Mouse (Mus musculus): ENCODE measurements around the gene E330017A01Rik. TPM values are rescaled to one million over a fixed set of nuclear protein-coding genes. Genes with fewer than 3 reads are reported as not detected.

Gene E330017A01Rik
- total RNA-seq, 2 experiments from 2014 or later, result not detected

DNA sequence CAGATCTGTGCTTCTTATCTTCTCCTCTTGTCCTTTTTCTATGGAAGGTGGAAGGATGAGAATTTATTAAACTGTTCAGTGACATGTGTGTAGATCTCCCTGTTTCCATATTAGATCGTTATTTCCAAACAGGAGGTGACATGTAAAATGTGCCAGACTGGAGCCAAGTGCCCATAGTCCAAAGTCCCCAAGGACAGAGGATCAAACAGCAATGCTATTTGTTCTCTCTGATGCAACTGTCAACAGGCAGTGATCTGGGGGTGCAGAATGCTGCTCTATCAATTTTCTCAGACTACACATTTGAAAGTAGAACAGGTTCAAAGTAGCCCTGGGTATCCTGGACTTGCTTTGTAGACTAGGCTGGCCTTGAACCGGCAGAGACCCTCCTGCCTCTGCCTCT is 25.3 kb upstream of the E330017A01Rik start:
- DNase-seq (ENCODE audit: extremely low spot score in 1 of 2, low spot score in 1 of 2), result no peak

DNA sequence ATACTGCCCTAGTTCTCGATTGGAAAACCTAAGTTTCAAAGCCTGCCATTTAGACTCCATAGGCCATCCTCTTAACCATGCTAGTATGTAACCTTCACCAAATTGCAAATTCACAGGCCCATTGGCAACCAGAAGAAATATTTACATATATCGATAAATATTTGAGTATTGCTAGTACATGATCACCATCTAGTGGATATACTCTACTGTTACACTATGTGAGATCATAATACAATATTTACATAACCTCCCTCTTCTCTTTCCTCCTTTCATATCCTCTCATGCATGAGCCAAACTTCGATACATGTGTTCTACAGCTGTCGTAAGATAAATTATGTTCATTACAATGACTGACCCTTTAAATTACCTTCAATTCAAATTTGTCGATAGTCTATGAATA is 24.5 kb upstream of the E330017A01Rik start:
- no peak for DNase-seq (ENCODE audit: extremely low spot score in 1 of 2, low spot score in 1 of 2)

DNA sequence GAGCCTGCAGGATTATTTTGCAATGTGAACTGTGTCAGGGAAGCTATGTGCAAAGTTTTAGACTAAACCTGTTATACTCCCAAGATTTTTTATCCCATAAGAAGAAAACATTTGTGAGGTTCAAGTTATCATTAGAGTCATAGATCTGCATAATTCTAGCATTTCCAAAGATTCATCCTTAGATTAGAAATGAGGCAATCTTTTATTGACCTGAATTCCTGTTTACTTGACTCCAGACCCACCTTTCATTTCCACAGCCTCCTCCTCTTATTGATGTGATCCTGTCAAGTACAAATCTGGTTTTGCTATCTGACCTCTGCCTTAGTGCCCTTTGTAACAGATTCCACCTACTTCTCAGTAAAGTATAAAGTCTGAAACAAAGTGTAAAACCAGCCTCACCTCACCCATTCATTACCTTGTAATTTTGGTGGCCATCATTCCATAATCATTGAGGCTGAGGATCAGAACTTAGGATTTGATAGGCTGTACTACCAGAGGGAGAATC is 23.8 kb upstream of the E330017A01Rik start:
- no peak for DNase-seq (ENCODE audit: extremely low spot score in 1 of 2, low spot score in 1 of 2)

DNA sequence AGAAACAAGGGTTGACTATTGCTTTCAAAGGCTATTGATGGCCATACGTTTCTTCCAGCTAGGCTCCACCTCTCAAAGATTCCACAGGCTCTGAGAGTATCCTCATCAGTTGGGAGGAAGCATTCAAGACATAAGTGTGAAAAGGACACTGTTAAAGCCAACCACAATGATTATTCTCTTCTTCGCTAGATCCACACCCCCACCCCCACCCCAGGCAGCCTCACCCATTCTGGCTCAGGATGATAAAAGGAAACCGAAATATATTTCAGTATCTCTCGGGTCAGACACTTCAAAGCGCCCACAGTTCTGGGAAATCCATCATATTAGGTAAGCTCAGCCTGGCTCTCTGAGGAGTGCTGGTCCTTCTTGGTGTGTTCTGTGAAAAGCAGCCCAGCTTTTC is 23.3 kb upstream of the E330017A01Rik start:
- DNase-seq (ENCODE audit: extremely low spot score in 1 of 2, low spot score in 1 of 2), result no peak

DNA sequence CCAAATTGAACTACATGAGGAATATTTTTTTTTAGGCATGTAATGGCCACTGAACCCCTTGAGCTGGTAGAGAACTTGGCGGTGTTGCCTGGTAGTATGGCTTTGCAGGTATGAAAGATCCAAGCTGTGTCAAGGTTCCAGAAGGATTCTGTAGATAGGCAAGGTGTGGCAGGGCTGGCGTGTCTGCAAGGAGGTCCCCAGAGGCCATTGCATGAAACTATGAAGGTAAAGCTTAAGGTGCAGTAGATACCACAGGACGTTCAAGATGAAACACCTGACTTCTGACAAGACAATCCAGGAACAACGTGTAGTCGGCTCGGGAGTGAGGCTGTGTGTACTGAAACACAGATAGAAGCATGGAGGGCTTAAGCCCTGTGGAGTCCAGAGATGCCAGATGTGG is 20.1 kb upstream of the E330017A01Rik start:
- no peak for DNase-seq (ENCODE audit: extremely low spot score in 1 of 2, low spot score in 1 of 2)

DNA sequence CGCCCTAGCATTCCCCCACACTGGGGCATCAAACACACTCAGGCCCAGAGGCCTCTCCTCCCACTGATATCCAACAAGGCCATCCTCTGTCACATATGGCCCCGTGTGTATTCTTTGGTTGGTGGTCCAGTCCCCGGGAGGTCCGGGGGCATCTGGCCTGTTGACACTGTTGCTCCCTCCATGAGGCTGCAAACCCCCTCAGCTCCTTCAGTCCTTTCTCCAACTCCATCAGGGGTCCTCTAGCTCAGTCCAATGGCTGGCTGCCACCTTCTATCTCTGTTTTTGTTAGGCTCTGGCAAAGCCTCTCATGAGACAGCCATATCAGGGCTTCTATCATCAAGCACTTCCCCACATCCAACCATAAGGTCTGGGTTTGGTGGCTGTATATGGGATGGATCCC is 18.0 kb upstream of the E330017A01Rik start:
- DNase-seq (ENCODE audit: extremely low spot score in 1 of 2, low spot score in 1 of 2), result no peak

DNA sequence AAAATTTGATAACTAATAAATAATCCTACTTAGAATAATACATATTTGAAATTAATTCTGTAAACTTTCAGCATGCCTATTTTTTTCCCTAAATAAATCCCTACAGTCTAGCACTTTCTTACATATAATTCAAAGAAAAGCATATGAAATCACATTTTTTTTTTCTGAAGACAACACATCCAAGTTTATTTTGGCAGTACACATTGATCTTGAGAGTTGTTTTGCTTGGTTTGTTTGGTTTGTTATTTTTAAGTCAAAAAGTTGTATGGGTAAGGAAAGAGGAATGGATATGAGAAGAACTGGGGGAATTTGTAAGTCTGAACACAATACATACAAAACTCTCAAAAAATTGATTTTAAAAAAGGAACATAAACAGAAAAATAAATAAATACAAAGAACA is 17.2 kb upstream of the E330017A01Rik start:
- no peak for DNase-seq (ENCODE audit: extremely low spot score in 1 of 2, low spot score in 1 of 2)

DNA sequence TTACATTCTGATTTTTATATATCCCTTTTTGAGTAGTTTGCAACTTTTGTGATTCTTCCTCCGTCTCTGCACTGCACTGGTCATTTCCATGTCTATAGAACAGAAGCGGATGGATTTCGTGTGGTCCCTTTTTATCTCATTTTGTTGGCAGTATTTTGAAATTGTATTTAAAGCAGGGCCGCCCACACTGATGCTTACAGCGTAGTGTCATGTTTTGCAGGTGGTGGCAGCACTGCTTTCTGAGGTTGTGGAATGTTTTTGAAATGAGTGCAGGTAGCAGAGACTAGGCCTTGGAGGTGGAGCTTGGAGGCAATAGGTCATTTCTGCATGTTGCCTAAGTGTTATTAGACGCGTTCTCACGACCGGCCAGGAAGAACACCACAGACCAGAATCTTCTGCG is 11.4 kb upstream of the E330017A01Rik start:
- DNase-seq (ENCODE audit: extremely low spot score in 1 of 2, low spot score in 1 of 2), result no peak

DNA sequence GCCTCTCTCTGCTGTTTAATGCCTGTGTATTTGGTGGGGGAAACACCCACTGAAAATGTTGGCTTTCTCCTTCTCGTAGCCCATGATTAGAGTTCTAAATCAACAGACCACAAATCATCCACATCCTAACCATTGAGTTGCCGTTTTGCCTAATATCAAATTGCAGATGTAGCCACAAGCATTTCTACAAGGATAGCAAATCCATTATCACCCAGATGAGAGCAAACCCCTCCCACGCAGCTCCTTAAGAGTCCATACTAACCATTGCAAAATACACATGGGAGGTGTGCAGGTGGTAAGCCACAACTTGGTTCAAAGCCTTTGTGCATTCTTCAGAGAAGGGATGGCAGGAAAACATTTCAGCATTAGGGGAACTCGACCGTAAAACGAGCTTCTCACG is 523 bp downstream of the E330017A01Rik start:
- DNase-seq (ENCODE audit: extremely low spot score in 1 of 2, low spot score in 1 of 2), result no peak

DNA sequence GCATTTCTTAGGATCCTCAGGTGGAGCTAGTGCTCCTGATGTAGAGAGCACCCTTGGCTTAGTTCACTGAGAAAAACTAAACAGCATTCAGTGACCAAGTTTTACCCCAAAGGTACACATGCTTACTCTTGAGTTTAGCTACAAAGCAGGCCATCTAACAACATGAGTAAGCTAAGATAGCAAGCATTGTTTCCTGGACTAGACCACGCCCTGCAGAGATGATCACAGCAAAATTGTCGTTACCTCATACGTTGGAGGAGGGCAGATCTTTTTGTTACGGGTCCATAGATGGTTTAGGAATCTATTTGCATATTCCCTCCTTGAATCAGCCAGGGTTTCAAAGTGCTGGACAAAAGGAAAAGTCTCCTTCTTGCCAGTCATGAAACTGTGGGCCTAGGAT is 1.1 kb downstream of the E330017A01Rik start:
- no peak for DNase-seq (ENCODE audit: extremely low spot score in 1 of 2, low spot score in 1 of 2)

DNA sequence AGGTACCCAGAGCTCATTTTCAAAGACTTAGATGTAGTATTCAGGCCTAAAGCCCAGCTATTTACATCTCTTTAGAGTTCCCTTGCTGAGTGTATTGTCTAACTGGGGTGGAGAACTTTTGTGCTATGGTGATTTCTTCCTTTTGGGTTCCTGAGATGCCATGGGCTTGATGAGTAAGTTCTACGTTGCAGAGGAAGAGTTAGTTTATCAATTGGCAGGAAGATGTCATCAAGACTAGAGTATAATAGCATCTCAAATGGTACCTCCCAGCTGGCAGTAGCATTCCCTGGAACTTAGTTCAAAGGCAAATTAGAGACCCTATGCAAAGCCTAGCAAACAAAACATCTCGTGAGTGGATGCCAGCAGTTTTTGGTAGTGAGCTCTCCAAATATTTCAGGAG is 2.7 kb downstream of the E330017A01Rik start:
- DNase-seq (ENCODE audit: extremely low spot score in 1 of 2, low spot score in 1 of 2), result no peak

DNA sequence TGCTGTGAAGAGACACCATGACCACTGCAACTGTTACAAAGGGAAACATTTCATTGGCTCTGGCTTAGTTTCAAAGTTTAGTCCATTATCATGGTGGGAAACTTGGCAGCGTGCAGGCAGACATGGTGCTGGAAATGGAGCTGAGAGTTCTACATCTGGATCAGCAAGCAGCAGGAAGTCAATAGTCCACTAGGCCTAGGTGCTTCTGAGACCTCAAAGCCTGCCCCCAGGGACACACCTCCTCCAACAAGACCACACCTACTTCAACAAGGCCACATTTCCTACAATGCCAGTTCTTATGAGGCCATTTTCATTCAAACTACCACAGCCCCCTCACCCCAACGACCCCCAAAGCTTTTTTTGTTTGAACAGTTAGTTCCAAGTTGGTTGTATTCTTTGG is 8.8 kb downstream of the E330017A01Rik start:
- DNase-seq (ENCODE audit: extremely low spot score in 1 of 2, low spot score in 1 of 2), result no peak

DNA sequence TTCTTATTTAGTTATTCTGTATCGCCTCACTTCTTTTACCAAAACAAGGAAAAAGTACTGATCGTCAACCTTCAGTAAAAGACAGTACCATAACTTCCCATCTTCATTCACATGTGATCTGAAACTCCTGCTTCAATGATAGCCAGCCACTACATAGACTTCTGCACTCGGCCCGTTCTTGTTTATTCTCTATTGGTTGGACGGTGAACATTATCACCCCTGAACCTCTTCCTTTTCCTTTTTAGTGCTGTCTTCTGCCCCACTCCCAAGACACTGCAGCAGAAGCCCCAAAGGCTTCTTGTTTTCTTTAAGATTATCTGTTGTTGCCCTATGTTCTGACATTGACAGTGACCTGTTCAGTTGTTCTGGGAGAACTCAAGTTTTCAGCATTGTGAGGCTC is 9.6 kb downstream of the E330017A01Rik start:
- no peak for DNase-seq (ENCODE audit: extremely low spot score in 1 of 2, low spot score in 1 of 2)

DNA sequence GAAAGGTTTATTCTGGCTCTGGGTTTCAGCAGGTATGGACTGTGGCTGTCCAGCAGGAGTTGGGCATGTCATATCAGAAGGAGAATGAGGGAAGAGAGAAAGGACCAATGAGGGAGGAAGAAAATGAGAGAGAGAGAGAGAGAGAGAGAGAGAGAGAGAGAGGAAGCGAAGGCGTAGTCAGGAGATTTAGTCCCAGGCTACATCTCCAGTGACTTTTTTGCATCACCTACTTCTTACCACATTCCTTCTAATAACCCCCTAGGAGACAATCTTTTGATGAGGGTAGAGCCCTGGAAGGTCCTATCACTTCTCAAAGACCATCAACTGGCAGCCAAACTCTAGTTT is 10.2 kb downstream of the E330017A01Rik start:
- DNase-seq (ENCODE audit: extremely low spot score in 1 of 2, low spot score in 1 of 2), result no peak

DNA sequence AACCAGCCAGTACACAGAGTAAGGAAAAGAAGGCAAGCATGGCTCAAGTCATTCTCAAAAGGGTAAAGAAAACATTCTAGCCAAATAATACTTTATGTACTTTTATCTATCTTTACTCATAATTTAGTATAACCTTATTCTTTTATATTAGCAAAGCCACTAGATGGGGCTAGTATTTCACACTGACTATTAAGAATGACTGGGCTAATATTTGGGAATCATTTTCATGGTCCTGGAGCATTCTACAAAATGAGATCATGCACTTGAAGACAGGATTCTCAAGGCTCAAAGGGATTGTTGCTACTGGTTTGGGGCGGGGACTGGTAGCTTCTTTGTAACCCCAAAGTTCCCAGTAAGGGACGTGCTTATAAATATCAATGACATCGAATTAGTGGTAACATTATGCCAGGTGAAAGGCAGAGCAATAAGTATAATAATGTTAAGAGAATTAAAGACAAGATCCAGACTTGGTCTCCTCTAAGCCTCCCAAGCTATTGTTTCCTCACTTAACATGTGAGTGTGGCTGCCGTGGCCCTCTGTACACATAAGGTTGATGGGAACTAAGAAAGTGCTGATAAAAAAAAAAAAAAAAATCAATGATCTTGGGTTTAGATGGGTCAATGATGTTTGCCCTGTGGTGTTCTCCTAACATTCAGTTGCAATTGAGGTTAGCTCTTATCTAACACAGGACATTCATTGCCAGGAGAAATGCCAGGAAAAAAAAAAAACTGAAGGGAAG is 10.8 kb downstream of the E330017A01Rik start:
- DNase-seq (ENCODE audit: extremely low spot score in 1 of 2, low spot score in 1 of 2), result no peak

DNA sequence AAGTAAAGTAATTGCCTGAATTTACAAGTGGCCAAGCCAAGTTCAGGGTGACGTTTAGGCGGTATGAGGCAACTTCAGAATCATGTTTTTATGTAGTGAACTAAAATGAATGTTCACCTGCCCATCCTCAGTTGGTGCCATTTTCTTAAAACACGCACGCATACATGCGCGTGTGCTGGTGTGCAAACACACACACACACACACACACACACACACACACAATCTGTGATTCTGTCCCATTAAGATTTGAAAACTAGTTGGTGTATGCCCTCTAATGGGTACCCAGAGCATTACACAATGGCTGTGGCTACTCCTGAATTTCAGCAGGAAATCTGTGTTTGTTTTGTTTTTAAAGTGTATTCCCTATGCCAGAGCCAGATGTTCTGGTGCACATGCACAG is 14.6 kb downstream of the E330017A01Rik start:
- DNase-seq (ENCODE audit: extremely low spot score in 1 of 2, low spot score in 1 of 2), result peak; percentile 37 to 42

DNA sequence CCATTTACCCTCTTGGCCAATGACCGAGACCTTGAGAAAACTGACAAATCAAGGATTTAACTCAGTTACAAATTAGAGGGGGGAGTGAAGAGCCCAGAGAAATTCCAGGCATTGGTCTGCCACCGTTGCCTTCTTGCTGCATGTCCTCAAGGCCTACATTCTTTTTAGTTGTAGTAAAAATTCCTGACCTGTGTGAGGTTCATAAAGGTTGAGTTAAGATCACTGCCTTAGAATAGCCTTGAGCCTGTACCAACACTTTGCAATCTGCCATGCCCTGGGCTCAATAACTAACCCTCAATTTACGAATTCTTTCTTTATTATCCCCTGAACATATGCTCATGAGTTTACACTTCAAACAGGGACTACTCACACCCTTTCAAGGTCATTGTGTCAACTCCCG is 15.4 kb downstream of the E330017A01Rik start:
- no peak for DNase-seq (ENCODE audit: extremely low spot score in 1 of 2, low spot score in 1 of 2)

DNA sequence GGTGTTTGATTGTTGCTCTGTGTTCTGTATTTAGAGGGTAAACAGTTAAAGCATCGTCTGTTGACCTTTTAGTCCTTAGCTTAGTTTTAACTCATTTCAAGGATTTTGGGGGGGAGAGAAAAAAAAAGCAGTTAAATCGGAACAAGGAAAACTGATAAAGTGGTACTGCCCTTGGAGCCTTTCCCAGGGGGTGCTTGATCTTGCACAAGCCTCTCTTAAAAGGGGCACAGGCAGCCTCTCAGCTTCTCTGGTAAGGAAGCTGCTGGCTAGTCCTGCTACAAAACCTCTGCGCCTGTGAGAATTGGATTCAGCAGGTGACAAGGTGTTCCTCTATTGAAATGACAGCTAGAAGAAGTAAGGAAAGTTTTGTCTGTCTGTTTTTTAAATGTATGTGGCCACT is 16.2 kb downstream of the E330017A01Rik start:
- DNase-seq (ENCODE audit: extremely low spot score in 1 of 2, low spot score in 1 of 2), result no peak

DNA sequence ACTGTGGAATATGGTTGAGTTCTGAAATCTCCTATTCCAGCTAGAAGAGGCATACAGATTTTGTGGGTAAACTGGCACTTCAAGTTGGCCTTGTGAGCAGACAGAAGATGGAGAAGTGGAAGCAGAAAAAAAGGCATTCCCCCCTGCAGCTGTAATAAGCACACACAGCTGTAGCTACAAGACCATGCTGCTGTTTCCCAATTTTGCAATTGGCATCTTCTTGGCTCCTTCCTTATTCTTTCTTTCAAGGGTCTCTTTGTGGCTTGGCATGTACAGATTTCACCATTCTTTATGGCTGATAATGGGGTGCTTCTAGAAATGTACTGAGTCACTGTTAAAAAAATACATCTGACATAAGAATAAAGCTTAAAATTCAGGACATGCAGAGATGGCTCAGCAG is 21.2 kb downstream of the E330017A01Rik start:
- DNase-seq (ENCODE audit: extremely low spot score in 1 of 2, low spot score in 1 of 2), result no peak

DNA sequence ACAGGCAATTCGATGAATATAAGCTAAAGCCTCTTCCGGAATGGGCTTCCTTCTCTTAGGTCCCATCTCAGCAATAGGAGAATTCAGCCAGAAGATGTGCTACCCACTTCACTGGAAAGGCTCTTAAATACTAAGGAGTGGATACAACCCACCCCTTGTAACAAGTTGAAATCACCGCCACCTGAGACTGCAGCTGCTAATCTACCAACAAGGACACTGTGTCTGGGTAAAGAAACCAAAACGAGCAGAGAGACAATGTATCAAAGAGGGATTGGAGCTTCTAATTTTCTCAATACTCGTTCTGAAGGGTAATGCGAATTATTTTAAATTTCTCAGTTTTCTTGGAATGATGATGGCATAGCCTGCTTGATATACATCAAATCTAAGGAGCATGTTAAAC is 21.7 kb downstream of the E330017A01Rik start, which contains the start of gene Gm813:
Gene Gm813 (minus strand): TSS at position 101 of the 400 bp plus-strand sequence.
- DNase-seq (ENCODE audit: extremely low spot score in 1 of 2, low spot score in 1 of 2), result no peak

DNA sequence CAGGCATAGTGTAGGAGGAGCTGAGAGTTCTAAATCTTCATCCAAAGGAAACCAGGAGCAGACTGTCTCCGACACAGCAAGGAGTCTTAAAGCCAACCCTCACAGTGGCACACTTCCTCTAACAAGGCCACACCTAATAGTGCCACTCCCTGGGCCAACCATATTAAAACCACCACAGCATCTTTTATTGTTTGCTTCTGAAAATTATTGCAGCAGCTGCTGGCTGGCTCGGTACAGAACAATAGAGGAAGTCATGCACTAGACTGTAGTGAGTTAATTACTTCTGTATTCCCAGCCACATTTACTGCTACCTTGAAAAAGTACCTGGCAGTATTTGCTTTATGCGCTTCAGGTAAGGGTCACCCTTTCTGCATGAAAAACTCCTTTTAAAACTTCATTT is 25.6 kb downstream of the E330017A01Rik start:
- no peak for DNase-seq (ENCODE audit: extremely low spot score in 1 of 2, low spot score in 1 of 2)

DNA sequence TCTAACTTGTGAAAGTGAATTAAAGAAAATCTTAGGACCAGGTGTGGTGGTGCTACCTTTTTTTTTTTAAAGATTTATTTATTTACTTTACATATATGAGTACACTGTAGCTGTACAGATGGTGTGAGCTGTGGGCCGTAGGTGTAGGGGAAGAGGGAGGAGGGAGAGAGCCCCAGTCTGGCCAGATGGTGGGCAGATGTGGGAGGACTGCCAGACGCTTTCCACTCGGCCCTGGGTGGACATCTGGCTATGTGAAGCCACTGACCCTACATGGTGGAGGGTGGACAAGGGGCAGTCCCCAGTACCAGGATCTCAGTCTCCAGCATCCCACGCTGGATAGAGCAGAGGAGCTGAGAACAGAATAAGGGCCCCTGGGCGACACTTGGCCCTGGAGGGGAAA is 31.4 kb downstream of the E330017A01Rik start:
- no peak for DNase-seq (ENCODE audit: extremely low spot score in 1 of 2, low spot score in 1 of 2)

DNA sequence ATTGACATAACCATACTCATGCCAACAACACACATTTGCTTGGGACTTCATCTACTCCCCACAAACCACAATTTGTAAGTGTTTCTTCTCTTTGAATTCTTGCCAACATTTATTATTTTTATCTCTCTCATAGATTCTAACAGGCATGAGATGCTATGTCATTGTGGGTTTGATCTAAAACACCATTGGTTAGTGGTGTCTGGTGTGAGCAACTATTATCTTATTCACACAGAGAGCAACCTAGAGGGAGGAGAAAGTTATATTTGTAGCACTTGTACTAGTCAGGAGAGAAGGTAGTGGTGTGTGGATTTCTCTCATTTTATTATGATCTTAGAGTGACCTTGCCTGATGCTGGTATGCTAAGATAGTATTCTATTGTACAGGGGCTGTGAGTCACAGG is 33.9 kb downstream of the E330017A01Rik start:
- DNase-seq (ENCODE audit: extremely low spot score in 1 of 2, low spot score in 1 of 2), result no peak
